ENCODE assay signal across 8 mouse cellular contexts in genomic region chr8:49829345-49829744, GRCm38 (mm10).
DNase-seq lines count a peak whose midpoint lies in the region; ATAC-seq and TF ChIP-seq lines count a peak whose summit lies in the region.

No protein-coding gene starts in this region.

- H3K9ac ChIP-seq in heart, adult 2 months (ENCODE audit: low read depth, low read length) = no peak overlapping the region
- H3K9ac ChIP-seq in heart, embryonic 12.5 days = no peak overlapping the region
- no peak overlapping the region for H3K9ac ChIP-seq in CH12.LX (ENCODE audit: insufficient read depth, low read depth)
- H3K9ac ChIP-seq in neural tube, embryonic 11.5 days (ENCODE audit: low read length) = no peak overlapping the region

- 29% methylated on average over 2 of the region's 2 CpGs for WGBS in heart, adult 2 months
- 33% methylated on average over 2 of the region's 2 CpGs for WGBS in heart, embryonic 12.5 days
- 49% methylated on average over 2 of the region's 2 CpGs for WGBS in neural tube, embryonic 11.5 days
- 46% methylated on average over 2 of the region's 2 CpGs for WGBS in thymus, adult 2 months

- DNase-seq in heart, adult 2 months = no peak
- no peak for DNase-seq in CH12.LX (ENCODE audit: extremely low read depth)
- peak; percentile 66 for DNase-seq in brain, embryonic 18.5 days (ENCODE audit: low read depth, low spot score)
- DNase-seq in forelimb bud, embryonic 11.5 days (ENCODE audit: low read depth, low spot score) = peak; percentile 75
- DNase-seq in layer of hippocampus, postnatal 25 days (ENCODE audit: extremely low spot score in 1 of 2, low spot score in 1 of 2) = peak; percentile 20 to 69
- DNase-seq in neural tube, embryonic 11.5 days (ENCODE audit: low spot score) = peak; percentile 62
- no peak for DNase-seq in thymus, adult 2 months

- intact Hi-C loops in heart, adult 2 months (cut with DNase I) = no loop called here

- no peaks in the 10 kb centered on the region for H3K79me2 ChIP-seq in heart, adult 2 months (replicated peaks; ENCODE audit: control insufficient read depth, insufficient read depth, low read length)
- no peaks in the 10 kb centered on the region for H3K79me2 ChIP-seq in CH12.LX (replicated peaks; ENCODE audit: control insufficient read depth, extremely low read depth, insufficient read depth, poor library complexity, severe bottlenecking)

- dilution Hi-C loops in CH12.LX (cut with MboI; ENCODE audit: extremely low pct_ligation_motif_present, extremely low pct_unique_long_range_greater_than_20kb, low sequenced_read_pairs) = no loop called here

- TF ChIP-seq CTCF in heart, adult 2 months (IDR thresholded peaks at IDR 0.05) = peak; percentile 73
- TF ChIP-seq CTCF in CH12.LX (conservative IDR thresholded peaks at IDR 0.05 in 1 of 2, IDR thresholded peaks at IDR 0.05 in 1 of 2; ENCODE audit: low read depth in 2 of 2, low read length in 2 of 2) = no peak
- TF ChIP-seq CTCF in thymus, adult 2 months (IDR thresholded peaks at IDR 0.05; ENCODE audit: borderline replicate concordance, control insufficient read depth, extremely low read depth, insufficient read depth, low read length, poor library complexity) = no peak

- H3K4me1 ChIP-seq in heart, adult 2 months (ENCODE audit: control insufficient read depth, insufficient read depth, low read length) = no peaks in the 10 kb centered on the region
- no peaks in the 10 kb centered on the region for H3K4me1 ChIP-seq in heart, embryonic 12.5 days (replicated peaks)
- H3K4me1 ChIP-seq in CH12.LX (ENCODE audit: control insufficient read depth in 1 of 2, insufficient read depth in 2 of 2) = no peaks in the 10 kb centered on the region
- H3K4me1 ChIP-seq in neural tube, embryonic 11.5 days (ENCODE audit: control insufficient read depth, insufficient read depth, low read length) = no peaks in the 10 kb centered on the region
- no peaks in the 10 kb centered on the region for H3K4me1 ChIP-seq in thymus, adult 2 months (replicated peaks; ENCODE audit: control insufficient read depth, insufficient read depth, low read length)

- no peaks in the 10 kb centered on the region for H3K9me3 ChIP-seq in heart, embryonic 12.5 days (replicated peaks)
- H3K9me3 ChIP-seq in CH12.LX (replicated peaks; ENCODE audit: low read length) = peaks cover 38% of the 10 kb centered on the region
- H3K9me3 ChIP-seq in neural tube, embryonic 11.5 days (ENCODE audit: control insufficient read depth, low read length) = no peaks in the 10 kb centered on the region

- H3K4me3 ChIP-seq in heart, adult 2 months = no peak overlapping the region
- no peak overlapping the region for H3K4me3 ChIP-seq in heart, embryonic 12.5 days
- no peak overlapping the region for H3K4me3 ChIP-seq in CH12.LX (replicated peaks in 1 of 3; ENCODE audit: low read depth in 2 of 3, low read length in 2 of 3, poor library complexity in 1 of 3)
- H3K4me3 ChIP-seq in neural tube, embryonic 11.5 days (ENCODE audit: low read depth, low read length) = no peak overlapping the region
- no peak overlapping the region for H3K4me3 ChIP-seq in thymus, adult 2 months (ENCODE audit: control insufficient read depth, insufficient read depth, low read length)

- no peak for TF ChIP-seq EP300 in heart, adult 2 months (IDR thresholded peaks at IDR 0.05; ENCODE audit: insufficient read depth, low read depth, low read length)
- TF ChIP-seq EP300 in CH12.LX (IDR thresholded peaks at IDR 0.05; ENCODE audit: low read length) = no peak

- TF ChIP-seq RAD21 in CH12.LX (IDR thresholded peaks at IDR 0.05; ENCODE audit: low read depth, low read length) = peak; percentile 16

- no peaks in the 10 kb centered on the region for H3K36me3 ChIP-seq in heart, adult 2 months (ENCODE audit: control insufficient read depth, insufficient read depth, low read length)
- H3K36me3 ChIP-seq in heart, embryonic 12.5 days = no peaks in the 10 kb centered on the region
- no peaks in the 10 kb centered on the region for H3K36me3 ChIP-seq in CH12.LX (replicated peaks in 1 of 2; ENCODE audit: control insufficient read depth in 1 of 2, insufficient read depth in 1 of 2, low read length in 1 of 2)
- H3K36me3 ChIP-seq in neural tube, embryonic 11.5 days (ENCODE audit: control insufficient read depth, insufficient read depth, low read length) = no peaks in the 10 kb centered on the region
- H3K36me3 ChIP-seq in thymus, adult 2 months (ENCODE audit: control insufficient read depth, insufficient read depth, low read length) = no peaks in the 10 kb centered on the region

- in situ Hi-C loops in CH12.LX (cut with MboI; ENCODE audit: low pct_ligation_motif_present, low pct_unique_long_range_greater_than_20kb, low sequenced_read_pairs) = no loop called here

- no peak for ATAC-seq in heart, embryonic 12.5 days (ENCODE audit: insufficient number of reproducible peaks, low FRiP score)
- ATAC-seq in neural tube, embryonic 11.5 days (ENCODE audit: insufficient read depth, low FRiP score, low TSS enrichment) = no peak

- no peak overlapping the region for H3K4me2 ChIP-seq in heart, embryonic 12.5 days
- no peak overlapping the region for H3K4me2 ChIP-seq in CH12.LX (ENCODE audit: insufficient read depth, low read depth, poor library complexity, severe bottlenecking)
- no peak overlapping the region for H3K4me2 ChIP-seq in neural tube, embryonic 11.5 days (ENCODE audit: low read depth)

- H3K27me3 ChIP-seq in heart, adult 2 months (ENCODE audit: control insufficient read depth, insufficient read depth, low read length) = no peaks in the 10 kb centered on the region
- H3K27me3 ChIP-seq in heart, embryonic 12.5 days (replicated peaks) = no peaks in the 10 kb centered on the region
- no peaks in the 10 kb centered on the region for H3K27me3 ChIP-seq in CH12.LX (replicated peaks)
- H3K27me3 ChIP-seq in neural tube, embryonic 11.5 days (ENCODE audit: control insufficient read depth, insufficient read depth, low read length) = no peaks in the 10 kb centered on the region
- no peaks in the 10 kb centered on the region for H3K27me3 ChIP-seq in thymus, adult 2 months (ENCODE audit: control insufficient read depth, insufficient read depth, low read length)

- no peak overlapping the region for H3K27ac ChIP-seq in heart, adult 2 months
- no peak overlapping the region for H3K27ac ChIP-seq in heart, embryonic 12.5 days (ENCODE audit: poor library complexity, severe bottlenecking)
- H3K27ac ChIP-seq in CH12.LX (ENCODE audit: insufficient read depth, low read depth) = no peak overlapping the region
- no peak overlapping the region for H3K27ac ChIP-seq in neural tube, embryonic 11.5 days (ENCODE audit: low read depth, low read length)
- H3K27ac ChIP-seq in thymus, adult 2 months (ENCODE audit: control insufficient read depth, insufficient read depth, low read length) = no peak overlapping the region

- no peak for TF ChIP-seq POLR2A in heart, adult 2 months (IDR thresholded peaks at IDR 0.05; ENCODE audit: insufficient read depth, low read depth, low read length)
- TF ChIP-seq POLR2A in CH12.LX (IDR thresholded peaks at IDR 0.05; ENCODE audit: low read depth, low read length) = no peak
- TF ChIP-seq POLR2A in thymus, adult 2 months (IDR thresholded peaks at IDR 0.05; ENCODE audit: control insufficient read depth, extremely low read depth, insufficient read depth, low read length, poor library complexity) = no peak

TF ChIP-seq in CH12.LX, 34 proteins besides CTCF, POLR2A, EP300 and RAD21:
- TF ChIP-seq MAFK (IDR thresholded peaks at IDR 0.05; ENCODE audit: insufficient replicate concordance, low read length) = no peak
- no peak for TF ChIP-seq E2F4 (IDR thresholded peaks at IDR 0.05; ENCODE audit: insufficient replicate concordance, low read depth, low read length)
- TF ChIP-seq UBTF (IDR thresholded peaks at IDR 0.05; ENCODE audit: low read depth, low read length) = no peak
- no peak for TF ChIP-seq GABPA (IDR thresholded peaks at IDR 0.05; ENCODE audit: insufficient replicate concordance, low read depth, low read length)
TF ChIP-seq in CH12.LX: peak in this region for 0.

Comparison
In these comparisons a context has a peak if more than half of its experiments do, and no peak if none do; other contexts are left out.
1. DNase-seq: peak in brain, embryonic 18.5 days (single experiment), forelimb bud, embryonic 11.5 days (single experiment), layer of hippocampus, postnatal 25 days (2 of 2) and neural tube, embryonic 11.5 days (single experiment); none in heart, adult 2 months (0 of 2), CH12.LX (single experiment) and thymus, adult 2 months (single experiment).